Mouse (Mus musculus): ENCODE measurements around the gene Mrpl43. TPM values are rescaled to one million over a fixed set of nuclear protein-coding genes. Genes with fewer than 3 reads are reported as not detected.

Gene Mrpl43
- polyA plus RNA-seq (2015; fragmentation: Nextera tagmentation; extraction: Ambion mirVana) = 88.6 and 92.9 TPM in 2 replicates

DNA sequence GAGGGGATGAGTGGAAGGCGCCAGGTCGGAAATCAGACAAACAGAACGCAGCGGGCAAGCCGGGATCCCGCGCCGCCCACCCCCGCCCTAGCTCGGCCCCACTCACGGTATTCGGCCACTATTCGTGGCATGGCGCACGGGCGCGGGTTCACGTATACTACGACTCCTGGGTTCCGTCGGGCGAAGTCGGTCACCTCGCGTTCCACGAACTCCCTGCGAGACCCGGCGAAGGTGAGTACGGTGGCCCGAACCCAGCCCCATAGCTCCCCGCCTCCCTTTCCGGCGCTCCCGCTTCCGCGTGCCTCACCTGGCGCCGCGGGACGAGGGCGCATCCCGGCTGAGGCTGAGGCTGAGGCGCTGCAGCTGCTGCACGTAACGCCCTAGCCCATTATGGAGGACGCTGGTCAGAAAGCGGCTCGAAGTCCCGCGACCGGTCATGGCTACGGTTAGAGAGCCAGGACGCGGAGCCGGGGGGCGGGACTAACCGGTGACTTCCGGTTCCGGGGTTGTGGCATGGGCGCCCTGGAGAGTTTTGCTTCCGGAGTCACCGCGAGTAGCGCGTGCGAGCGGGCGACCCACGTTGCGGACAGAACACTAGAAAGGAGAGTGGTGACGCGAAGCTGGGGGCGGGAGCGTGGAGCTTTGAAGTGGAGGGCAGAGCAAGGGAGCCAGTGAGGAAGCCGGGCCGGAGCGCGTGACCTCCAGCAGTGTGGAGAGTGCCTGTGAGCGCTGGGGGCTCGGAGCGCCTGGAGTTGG lies at the start of gene Mrpl43:
Gene Mrpl43, minus strand, starts transcription at position 486 of the 756 bp plus-strand sequence.
- peaks cover 15% of the 10 kb centered on the region for H3K4me1 ChIP-seq (ENCODE audit: control insufficient read depth, insufficient read depth, low read length)
- H3K36me3 ChIP-seq (ENCODE audit: control insufficient read depth, insufficient read depth, low read length) = peaks cover 14% of the 10 kb centered on the region
- peak within 1 kb of the TSS; percentile 91 for H3K9ac ChIP-seq (ENCODE audit: low read depth, low read length)
- H3K27ac ChIP-seq (ENCODE audit: low read length) = peak within 1 kb of the TSS; percentile 87
- peak; percentile 93 for ATAC-seq
- H3K9me3 ChIP-seq (replicated peaks; ENCODE audit: control insufficient read depth, low read length, poor library complexity, severe bottlenecking) = no peaks in the 10 kb centered on the region
- WGBS = under 1% methylated on average over 77 of the region's 82 CpGs
- peak within 1 kb of the TSS; percentile 87 for H3K4me2 ChIP-seq (ENCODE audit: low read length)
- H3K4me3 ChIP-seq (ENCODE audit: low read depth, low read length) = peak within 1 kb of the TSS; percentile 94
- no peaks in the 10 kb centered on the region for H3K27me3 ChIP-seq (ENCODE audit: control insufficient read depth, insufficient read depth, low read depth, low read length)

DNA sequence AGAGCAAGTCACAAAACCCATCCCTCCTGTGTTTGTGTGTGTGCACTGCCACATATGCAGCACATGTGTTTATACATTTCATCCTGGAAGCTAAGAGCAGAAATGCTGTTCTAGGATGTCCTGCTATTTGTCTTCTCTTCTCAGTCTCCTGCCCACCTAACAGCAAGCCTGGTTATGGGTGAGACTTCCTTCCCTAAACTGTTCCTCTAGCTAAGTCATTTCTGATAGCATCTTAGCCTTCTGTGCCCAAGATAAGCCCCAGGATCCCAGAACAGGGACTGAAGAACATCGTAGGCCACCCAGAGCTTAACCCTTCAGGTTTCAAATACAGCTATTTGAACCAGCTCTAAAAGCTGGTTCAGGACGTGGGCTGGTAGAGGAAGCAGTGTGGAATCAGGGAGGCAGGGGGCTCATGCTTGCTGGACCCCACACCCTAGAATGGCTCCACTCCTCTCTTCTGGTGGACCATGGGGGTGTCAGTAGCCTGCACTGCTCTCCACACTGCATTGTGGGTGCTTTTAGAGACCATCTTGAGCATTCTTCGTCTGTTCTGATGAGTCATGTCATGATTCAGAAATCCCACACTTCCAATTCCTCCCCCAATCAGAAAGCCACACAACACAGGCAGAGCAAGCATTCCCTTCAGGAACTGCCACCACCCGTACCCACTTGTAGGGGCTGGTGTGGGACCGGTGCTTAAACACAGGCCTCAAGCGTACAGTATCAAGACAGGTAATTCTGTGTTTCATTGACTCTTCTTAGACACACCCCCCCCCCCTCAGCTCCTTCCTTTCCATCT lies 48.8 kb upstream of the Mrpl43 start:
- Histone ChIP-seq H3K4me3 (ENCODE audit: low read depth, low read length) (no peak overlapping the region), H3K9ac (ENCODE audit: low read depth, low read length) (no peak overlapping the region), H3K4me2 (ENCODE audit: low read length) (no peak overlapping the region), H3K4me1 (ENCODE audit: control insufficient read depth, insufficient read depth, low read length) (peaks cover 21% of the 10 kb centered on the region), H3K9me3 (replicated peaks; ENCODE audit: control insufficient read depth, low read length, poor library complexity, severe bottlenecking) (no peaks in the 10 kb centered on the region), H3K27me3 (ENCODE audit: control insufficient read depth, insufficient read depth, low read depth, low read length) (no peaks in the 10 kb centered on the region), H3K27ac (ENCODE audit: low read length) (no peak overlapping the region), H3K36me3 (ENCODE audit: control insufficient read depth, insufficient read depth, low read length) (peaks cover 9% of the 10 kb centered on the region)
- no peak for ATAC-seq
- WGBS = 83% methylated on average over 6 of the region's 6 CpGs

DNA sequence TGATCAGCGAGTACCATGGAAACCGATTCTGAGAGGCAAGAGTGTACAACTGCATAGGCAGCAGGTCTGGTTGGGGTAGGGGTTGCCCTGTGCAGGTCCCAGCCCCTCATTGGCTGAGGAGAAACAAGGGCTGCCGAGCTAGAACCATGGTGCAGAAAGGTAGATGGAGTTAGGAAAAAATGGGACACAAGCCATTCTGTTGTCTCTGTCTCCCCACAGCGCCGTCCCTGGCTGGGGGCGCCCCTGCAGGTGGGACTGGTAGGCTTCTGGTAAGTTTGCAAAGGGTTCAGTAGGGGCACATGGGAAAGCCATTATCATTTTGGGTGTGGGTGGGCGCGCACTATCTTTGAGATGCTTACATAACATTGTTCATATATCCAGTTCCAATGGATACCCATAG lies 47.2 kb upstream of the Mrpl43 start:
- Histone ChIP-seq H3K36me3 (ENCODE audit: control insufficient read depth, insufficient read depth, low read length) (peaks cover 9% of the 10 kb centered on the region), H3K27ac (ENCODE audit: low read length) (no peak overlapping the region), H3K9ac (ENCODE audit: low read depth, low read length) (no peak overlapping the region), H3K4me2 (ENCODE audit: low read length) (no peak overlapping the region), H3K27me3 (ENCODE audit: control insufficient read depth, insufficient read depth, low read depth, low read length) (no peaks in the 10 kb centered on the region), H3K4me1 (ENCODE audit: control insufficient read depth, insufficient read depth, low read length) (peaks cover 32% of the 10 kb centered on the region), H3K9me3 (replicated peaks; ENCODE audit: control insufficient read depth, low read length, poor library complexity, severe bottlenecking) (no peaks in the 10 kb centered on the region), H3K4me3 (ENCODE audit: low read depth, low read length) (no peak overlapping the region)
- WGBS = 87% methylated on average over 8 of the region's 8 CpGs
- ATAC-seq = no peak

DNA sequence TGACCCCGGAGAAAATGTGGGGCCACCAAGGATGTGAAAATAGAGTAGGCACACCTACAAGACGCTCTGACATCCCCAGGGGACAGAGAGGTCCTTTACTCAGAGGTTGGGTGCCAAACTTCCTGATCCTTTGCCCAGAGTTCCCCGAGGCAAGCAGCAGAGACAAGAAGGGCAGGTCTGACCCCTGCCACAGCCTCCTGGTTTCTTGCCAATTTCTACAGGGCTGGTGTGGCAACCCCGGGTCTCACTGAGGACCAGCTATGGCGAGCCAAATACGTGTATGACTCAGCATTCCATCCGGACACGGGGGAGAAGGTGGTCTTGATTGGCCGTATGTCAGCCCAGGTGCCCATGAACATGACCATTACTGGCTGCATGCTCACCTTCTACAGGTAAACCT lies 43.3 kb upstream of the Mrpl43 start:
- H3K36me3 ChIP-seq (ENCODE audit: control insufficient read depth, insufficient read depth, low read length) = peaks cover 6% of the 10 kb centered on the region; the same call in 1 of the 2 replicates
- no peaks in the 10 kb centered on the region for H3K9me3 ChIP-seq (replicated peaks; ENCODE audit: control insufficient read depth, low read length, poor library complexity, severe bottlenecking)
- 77% methylated on average over 9 of the region's 9 CpGs for WGBS
- H3K27me3 ChIP-seq (ENCODE audit: control insufficient read depth, insufficient read depth, low read depth, low read length) = peaks cover 5% of the 10 kb centered on the region; the same call in 1 of the 2 replicates
- peaks cover 25% of the 10 kb centered on the region for H3K4me1 ChIP-seq (ENCODE audit: control insufficient read depth, insufficient read depth, low read length)
- peak overlapping the region; percentile 85; the same call in 1 of the 2 replicates for H3K4me2 ChIP-seq (ENCODE audit: low read length)
- no peak overlapping the region for H3K27ac ChIP-seq (ENCODE audit: low read length)
- 0 out of 2 replicates have a peak overlapping the region, but pooled peaks have one; percentile 20 for H3K9ac ChIP-seq (ENCODE audit: low read depth, low read length)
- H3K4me3 ChIP-seq (ENCODE audit: low read depth, low read length) = no peak overlapping the region
- ATAC-seq = no peak

DNA sequence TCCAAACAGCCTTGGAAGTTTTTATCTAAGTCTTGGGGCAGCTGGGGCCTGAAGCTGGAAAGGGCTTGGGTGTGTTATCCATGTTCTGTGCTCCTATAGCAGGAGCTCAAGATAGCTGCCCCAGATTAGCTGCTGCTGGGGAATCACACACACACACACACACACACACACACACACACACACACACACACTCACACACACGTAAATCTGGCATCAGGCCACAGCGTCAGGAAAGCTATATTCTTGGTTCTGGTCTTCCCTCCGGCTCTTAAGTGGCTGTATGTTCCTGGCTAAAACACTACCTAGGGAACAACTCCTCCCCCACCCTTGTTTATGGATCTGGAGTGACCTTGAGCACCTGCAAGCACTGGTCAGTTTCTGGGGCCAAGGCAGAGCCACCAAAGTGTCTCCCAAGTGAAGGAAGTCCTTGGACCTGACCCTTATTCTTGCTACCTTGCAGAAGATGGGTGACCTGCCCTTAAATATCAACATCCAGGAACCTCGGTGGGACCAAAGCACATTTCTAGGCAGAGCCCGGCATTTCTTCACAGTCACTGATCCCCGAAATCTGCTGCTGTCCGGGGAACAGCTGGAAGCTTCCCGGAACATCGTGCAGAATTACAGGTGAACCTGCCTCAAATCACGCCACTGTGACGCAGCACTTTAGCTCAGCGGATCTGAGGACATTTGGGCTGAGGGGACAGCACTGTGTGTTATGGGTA lies 42.6 kb upstream of the Mrpl43 start:
- 80% methylated on average over 12 of the region's 12 CpGs for WGBS
- no peak for ATAC-seq
- H3K9me3 ChIP-seq (replicated peaks; ENCODE audit: control insufficient read depth, low read length, poor library complexity, severe bottlenecking) = no peaks in the 10 kb centered on the region
- peaks cover 5% of the 10 kb centered on the region; the same call in 1 of the 2 replicates for H3K27me3 ChIP-seq (ENCODE audit: control insufficient read depth, insufficient read depth, low read depth, low read length)
- H3K4me3 ChIP-seq (ENCODE audit: low read depth, low read length) = peak overlapping the region; percentile 59
- peak overlapping the region; percentile 92 for H3K27ac ChIP-seq (ENCODE audit: low read length)
- peaks cover 6% of the 10 kb centered on the region; the same call in 1 of the 2 replicates for H3K36me3 ChIP-seq (ENCODE audit: control insufficient read depth, insufficient read depth, low read length)
- H3K4me2 ChIP-seq (ENCODE audit: low read length) = peak overlapping the region; percentile 85
- peak overlapping the region; percentile 72 for H3K9ac ChIP-seq (ENCODE audit: low read depth, low read length)
- H3K4me1 ChIP-seq (ENCODE audit: control insufficient read depth, insufficient read depth, low read length) = peaks cover 25% of the 10 kb centered on the region

DNA sequence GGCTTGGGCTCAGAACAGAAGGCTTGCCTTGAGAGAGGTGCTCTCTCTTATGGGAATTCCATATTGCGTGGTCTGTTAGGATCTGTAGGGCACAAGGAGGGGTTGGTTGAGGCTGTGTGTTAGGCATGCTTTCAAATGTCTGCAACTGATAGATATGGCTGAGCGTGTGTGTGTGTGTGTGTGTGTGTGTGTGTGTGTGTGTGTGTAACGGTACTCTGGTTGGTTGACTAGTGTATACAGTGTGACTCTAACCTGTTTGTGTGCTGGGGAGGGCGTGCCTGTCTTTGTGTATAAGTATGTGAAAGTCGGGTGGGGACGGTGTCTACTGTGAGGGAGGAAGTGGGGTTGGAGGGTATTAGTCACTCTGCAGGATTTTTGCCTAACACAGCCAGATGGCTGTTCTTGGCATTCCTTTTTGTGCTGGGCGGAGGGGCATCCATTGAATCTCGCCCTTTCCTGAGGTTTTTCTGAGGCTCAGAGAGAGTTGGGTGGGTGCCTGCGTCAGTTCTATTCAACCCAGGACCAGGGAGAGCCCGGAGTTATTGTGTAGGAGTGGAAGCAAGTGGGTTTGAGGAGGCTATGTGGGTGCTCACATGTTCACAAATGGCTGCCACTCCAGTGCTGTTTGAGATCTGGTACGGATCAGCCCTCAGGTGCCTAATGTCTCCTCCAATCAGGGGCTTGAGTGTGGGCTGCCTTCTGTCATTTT lies 41.8 kb upstream of the Mrpl43 start:
- Histone ChIP-seq H3K4me3 (ENCODE audit: low read depth, low read length) (peak overlapping the region; percentile 59), H3K36me3 (ENCODE audit: control insufficient read depth, insufficient read depth, low read length) (peaks cover 6% of the 10 kb centered on the region; the same call in 1 of the 2 replicates), H3K4me1 (ENCODE audit: control insufficient read depth, insufficient read depth, low read length) (peaks cover 25% of the 10 kb centered on the region), H3K27ac (ENCODE audit: low read length) (peak overlapping the region; percentile 92), H3K9ac (ENCODE audit: low read depth, low read length) (peak overlapping the region; percentile 72), H3K9me3 (replicated peaks; ENCODE audit: control insufficient read depth, low read length, poor library complexity, severe bottlenecking) (no peaks in the 10 kb centered on the region), H3K4me2 (ENCODE audit: low read length) (peak overlapping the region; percentile 85), H3K27me3 (ENCODE audit: control insufficient read depth, insufficient read depth, low read depth, low read length) (peaks cover 5% of the 10 kb centered on the region; the same call in 1 of the 2 replicates)
- WGBS = 26% methylated on average over 11 of the region's 11 CpGs
- peak; percentile 66 for ATAC-seq

DNA sequence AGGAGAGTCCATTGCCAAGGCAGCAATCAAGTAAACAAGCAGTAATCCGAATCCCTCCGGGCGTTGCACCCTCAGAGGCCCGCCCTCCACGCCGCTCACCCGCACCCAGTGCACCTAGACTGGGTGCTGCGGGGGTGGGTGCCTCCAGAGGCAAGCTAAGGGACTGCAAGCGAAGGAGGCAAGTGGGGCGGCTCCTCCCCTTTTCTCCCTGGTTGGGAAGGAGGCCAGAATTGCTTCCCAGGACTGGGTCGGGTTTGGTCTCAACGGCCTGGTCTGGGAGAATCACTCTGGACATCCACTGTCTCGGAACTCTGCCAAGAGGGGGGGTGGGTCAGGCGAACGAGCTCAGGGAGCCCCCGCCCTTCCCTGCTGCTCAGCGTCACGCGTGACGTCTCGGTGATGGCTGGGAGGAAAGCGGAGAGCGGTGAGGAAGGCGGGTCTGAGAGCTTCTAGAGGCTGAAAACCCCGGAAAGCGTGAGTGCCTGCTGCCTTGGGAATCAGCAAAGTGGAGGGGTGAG lies 41.2 kb upstream of the Mrpl43 start, which contains the start of gene Sfxn3:
Gene Sfxn3, plus strand, starts transcription at position 87 of the 518 bp plus-strand sequence.
- H3K27ac ChIP-seq (ENCODE audit: low read length) = peak within 1 kb of the TSS; percentile 92
- H3K9me3 ChIP-seq (replicated peaks; ENCODE audit: control insufficient read depth, low read length, poor library complexity, severe bottlenecking) = no peaks in the 10 kb centered on the region
- peak; percentile 84 for ATAC-seq
- H3K4me3 ChIP-seq (ENCODE audit: low read depth, low read length) = peak within 1 kb of the TSS; percentile 59
- 0% methylated on average over 26 of the region's 26 CpGs for whole genome bisulfite sequencing
- H3K4me2 ChIP-seq (ENCODE audit: low read length) = peak within 1 kb of the TSS; percentile 85
- H3K27me3 ChIP-seq (ENCODE audit: control insufficient read depth, insufficient read depth, low read depth, low read length) = peaks cover 5% of the 10 kb centered on the region; the same call in 1 of the 2 replicates
- H3K4me1 ChIP-seq (ENCODE audit: control insufficient read depth, insufficient read depth, low read length) = peaks cover 25% of the 10 kb centered on the region
- H3K36me3 ChIP-seq (ENCODE audit: control insufficient read depth, insufficient read depth, low read length) = peaks cover 6% of the 10 kb centered on the region; the same call in 1 of the 2 replicates
- H3K9ac ChIP-seq (ENCODE audit: low read depth, low read length) = peak within 1 kb of the TSS; percentile 72

Data from midbrain, embryonic 16.5 days (tissue).